ENCODE assay signal across 8 mouse cellular contexts in genomic region chr17:56326153-56327147, GRCm38 (mm10). TPM values are rescaled to one million over a fixed set of nuclear protein-coding genes. Genes with fewer than 3 reads are reported as not detected.
A peak's percentile ranks its signal among the peaks of the same experiment; 100 is the strongest.
DNase-seq lines count a peak whose midpoint lies in the region; ATAC-seq and TF ChIP-seq lines count a peak whose summit lies in the region.

No protein-coding gene starts in this region.

- intact Hi-C loops in heart, postnatal 14 days (cut with DNase I) = no loop called here

- no peak for DNase-seq in heart, postnatal 14 days
- DNase-seq in embryo, embryonic 11 days = peak; percentile 53
- DNase-seq in intestine, embryonic 14.5 days (ENCODE audit: low spot score) = peak; percentile 70
- DNase-seq in mesoderm, embryonic 11.5 days (ENCODE audit: low read depth, low spot score) = peak; percentile 44
- no peak for DNase-seq in urinary bladder, postnatal 4 days (ENCODE audit: low spot score in 2 of 2)

- 3% methylated on average over 52 of the region's 67 CpGs for WGBS in heart, embryonic 13.5 days
- 2% methylated on average over 54 of the region's 67 CpGs for WGBS in intestine, embryonic 14.5 days

- H3K27me3 ChIP-seq in heart, embryonic 13.5 days (replicated peaks) = no peaks in the 10 kb centered on the region
- H3K27me3 ChIP-seq in E14TG2a.4 (ENCODE audit: insufficient read depth, low read length) = no peaks in the 10 kb centered on the region
- H3K27me3 ChIP-seq in intestine, embryonic 14.5 days (replicated peaks; ENCODE audit: control insufficient read depth, insufficient read depth, low read length) = no peaks in the 10 kb centered on the region

- H3K4me3 ChIP-seq in heart, embryonic 13.5 days = peak overlapping the region; percentile 92
- H3K4me3 ChIP-seq in E14TG2a.4 (replicated peaks; ENCODE audit: low read length) = peak overlapping the region; percentile 92
- H3K4me3 ChIP-seq in intestine, embryonic 14.5 days (ENCODE audit: low read depth, low read length) = peak overlapping the region; percentile 85

- peaks cover 22% of the 10 kb centered on the region for H3K36me3 ChIP-seq in heart, embryonic 13.5 days
- H3K36me3 ChIP-seq in E14TG2a.4 (ENCODE audit: insufficient read depth, low read length) = peaks cover 65% of the 10 kb centered on the region
- peaks cover 17% of the 10 kb centered on the region for H3K36me3 ChIP-seq in intestine, embryonic 14.5 days (ENCODE audit: control insufficient read depth, insufficient read depth, low read length)

- H3K9me3 ChIP-seq in heart, embryonic 13.5 days = no peaks in the 10 kb centered on the region
- H3K9me3 ChIP-seq in E14TG2a.4 (ENCODE audit: low read length) = no peaks in the 10 kb centered on the region
- no peaks in the 10 kb centered on the region for H3K9me3 ChIP-seq in intestine, embryonic 14.5 days (ENCODE audit: control insufficient read depth, low read length)

- peak overlapping the region; percentile 97 for H3K9ac ChIP-seq in heart, embryonic 13.5 days
- peak overlapping the region; percentile 89 for H3K9ac ChIP-seq in intestine, embryonic 14.5 days (ENCODE audit: low read length)

- peak; percentile 17; the same call in 1 of the 2 replicates for ATAC-seq in heart, embryonic 13.5 days (ENCODE audit: extremely low read depth, insufficient number of reproducible peaks, low FRiP score, low TSS enrichment)
- ATAC-seq in intestine, embryonic 14.5 days (replicated peaks; ENCODE audit: low FRiP score, low TSS enrichment, low read depth) = peak; percentile 61
- ATAC-seq in CD4-positive, CD25-positive, alpha-beta regulatory T cell, adult 4 months = no peak

- H3K4me2 ChIP-seq in heart, embryonic 13.5 days = peak overlapping the region; percentile 98
- H3K4me2 ChIP-seq in intestine, embryonic 14.5 days (ENCODE audit: low read length) = peak overlapping the region; percentile 64

- no peak for TF ChIP-seq CTCF in E14TG2a.4 (conservative IDR thresholded peaks at IDR 0.05; ENCODE audit: low read length)

- peak overlapping the region; percentile 97 for H3K27ac ChIP-seq in heart, embryonic 13.5 days (replicated peaks)
- H3K27ac ChIP-seq in intestine, embryonic 14.5 days (ENCODE audit: low read depth) = peak overlapping the region; percentile 94

- H3K4me1 ChIP-seq in heart, embryonic 13.5 days = peaks cover 53% of the 10 kb centered on the region
- peaks cover 77% of the 10 kb centered on the region for H3K4me1 ChIP-seq in E14TG2a.4 (replicated peaks; ENCODE audit: low read depth, low read length)
- H3K4me1 ChIP-seq in intestine, embryonic 14.5 days (replicated peaks; ENCODE audit: control insufficient read depth, insufficient read depth, low read length) = peaks cover 16% of the 10 kb centered on the region

RNA-seq across cellular contexts. Expression of gene Kdm4b, which starts 0.6 kb away (rescaled TPM):
- polyA plus RNA-seq in heart, embryonic 13.5 days (2015; fragmentation: Nextera tagmentation; extraction: Ambion mirVana) = 25.5 and 25.9 TPM in 2 replicates
- total RNA-seq in heart, postnatal 14 days (2021) = 10 to 100 TPM; 44.3 to 44.9 TPM
- polyA plus RNA-seq in intestine, embryonic 14.5 days (2014; fragmentation: Nextera tagmentation; extraction: Ambion mirVana) = 28.4 and 33.5 TPM in 2 replicates
- 1 to 10 TPM; 5.3 to 7.0 TPM for polyA plus RNA-seq in CD4-positive, CD25-positive, alpha-beta regulatory T cell, adult 4 months (2017; shearing (Covaris generic))

RNA-seq across cellular contexts. Expression of gene Uhrf1, which starts 23.3 kb away (rescaled TPM):
- 70.7 and 74.7 TPM in 2 replicates for polyA plus RNA-seq in heart, embryonic 13.5 days (2015; fragmentation: Nextera tagmentation; extraction: Ambion mirVana)
- 10 to 100 TPM in 1 of 2 experiments, 1 to 10 TPM in 1; 4.8 to 12.2 TPM for total RNA-seq in heart, postnatal 14 days (2021)
- polyA plus RNA-seq in intestine, embryonic 14.5 days (2014; fragmentation: Nextera tagmentation; extraction: Ambion mirVana) = 122 and 123 TPM in 2 replicates
- 10 to 100 TPM in 1 of 2 experiments, 1 to 10 TPM in 1; 8.5 to 28.4 TPM for polyA plus RNA-seq in CD4-positive, CD25-positive, alpha-beta regulatory T cell, adult 4 months (2017; shearing (Covaris generic))

RNA-seq across cellular contexts. Expression of gene Arrdc5, which starts 26.4 kb away (rescaled TPM):
- not detected in 2 replicates for polyA plus RNA-seq in heart, embryonic 13.5 days (2015; fragmentation: Nextera tagmentation; extraction: Ambion mirVana)
- total RNA-seq in heart, postnatal 14 days (2021) = under 1 TPM in 1 of 2 experiments, not detected in 1; 0.36 TPM
- polyA plus RNA-seq in intestine, embryonic 14.5 days (2014; fragmentation: Nextera tagmentation; extraction: Ambion mirVana) = 0.17 TPM in 1 of 2 replicates, not detected in the other
- polyA plus RNA-seq in CD4-positive, CD25-positive, alpha-beta regulatory T cell, adult 4 months (2017; shearing (Covaris generic)) = not detected

RNA-seq across cellular contexts. Expression of gene Plin3, which starts 33.8 kb away (rescaled TPM):
- polyA plus RNA-seq in heart, embryonic 13.5 days (2015; fragmentation: Nextera tagmentation; extraction: Ambion mirVana) = 67.1 and 71.8 TPM in 2 replicates
- total RNA-seq in heart, postnatal 14 days (2021) = 100 to 1,000 TPM; 115 to 133 TPM
- polyA plus RNA-seq in intestine, embryonic 14.5 days (2014; fragmentation: Nextera tagmentation; extraction: Ambion mirVana) = 88.2 and 95.1 TPM in 2 replicates
- 10 to 100 TPM; 31.8 to 32.1 TPM for polyA plus RNA-seq in CD4-positive, CD25-positive, alpha-beta regulatory T cell, adult 4 months (2017; shearing (Covaris generic))

RNA-seq across cellular contexts. Expression of gene Ticam1, which starts 49.9 kb away (rescaled TPM):
- 7.7 and 8.4 TPM in 2 replicates for polyA plus RNA-seq in heart, embryonic 13.5 days (2015; fragmentation: Nextera tagmentation; extraction: Ambion mirVana)
- 10 to 100 TPM in 1 of 2 experiments, 1 to 10 TPM in 1; 9.5 to 11.4 TPM for total RNA-seq in heart, postnatal 14 days (2021)
- 7.1 and 11.3 TPM in 2 replicates for polyA plus RNA-seq in intestine, embryonic 14.5 days (2014; fragmentation: Nextera tagmentation; extraction: Ambion mirVana)
- polyA plus RNA-seq in CD4-positive, CD25-positive, alpha-beta regulatory T cell, adult 4 months (2017; shearing (Covaris generic)) = 10 to 100 TPM in 1 of 2 experiments, 1 to 10 TPM in 1; 8.9 to 11.6 TPM

Comparison
In these comparisons a context has a peak if more than half of its experiments do, and no peak if none do; other contexts are left out.
1. DNase-seq: peak in embryo, embryonic 11 days (single experiment), intestine, embryonic 14.5 days (single experiment) and mesoderm, embryonic 11.5 days (single experiment); none in heart, postnatal 14 days (0 of 2) and urinary bladder, postnatal 4 days (0 of 2).
2. Peak in every context shown above with its lines, with median percentiles within 50 percentile points of each other: H3K4me3 ChIP-seq.